Mouse (Mus musculus) C3H10T1/2 (cell line): Measurements from ENCODE around the gene Gm20721. TPM values are rescaled to one million over a fixed set of nuclear protein-coding genes. Genes with fewer than 3 reads are reported as not detected.

Source experiments
- polyA plus RNA-seq, 2 experiments: library from polyadenylated mRNA; unstranded; fragments of >200 nt; fragmentation: generic; extraction: Trizol; gene quantifications; one replicate each; pipeline ENCODE4 v1.2.1; 2012; ENCODE audit warnings: missing spikeins in 2 of 2

Gene Gm20721
- 1 to 10 TPM in 1 of 2 experiments, under 1 TPM in 1; 0.70 to 2.6 TPM for polyA plus RNA-seq

DNA sequence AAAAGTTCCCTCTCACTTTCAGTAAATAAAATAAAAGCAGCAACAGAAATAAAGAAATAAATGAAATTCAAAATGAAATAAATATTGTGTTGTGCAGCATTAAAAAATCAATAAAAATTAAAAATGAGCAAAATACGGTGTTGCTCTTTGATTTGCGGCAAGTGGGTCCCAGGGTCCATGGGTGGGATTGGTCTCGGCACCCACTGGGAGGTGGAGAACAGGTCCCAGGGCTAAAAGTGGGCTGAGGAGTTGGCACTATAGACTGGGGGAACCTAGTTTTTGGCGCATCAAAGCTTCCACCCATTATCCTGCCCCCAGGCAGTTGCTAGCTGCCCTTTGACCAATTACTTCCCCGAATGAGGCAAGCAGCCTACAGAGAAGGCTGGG is at the start of gene Gm20721:
Gene Gm20721, minus strand, starts transcription at position 101 of the 387 bp plus-strand sequence.

GRCm38 (mm10) chr2:174284011-174284410 is 62.5 kb downstream of the Gm20721 start, which contains the start of gene Gnas:
TSS of gene Gnas (plus strand) at chr2:174284320.

Other genes starting within 250 kb of the Gm20721 start
- 10 to 100 TPM; 19.2 to 23.4 TPM for gene Npepl1, start 236.4 kb downstream of the Gm20721 start, polyA plus RNA-seq
- gene Gnas, start 62.4 kb downstream of the Gm20721 start, polyA plus RNA-seq = 1,000 to 10,000 TPM in 1 of 2 experiments, 100 to 1,000 TPM in 1; 476 to 1,294 TPM
- 10 to 100 TPM; 37.6 to 40.7 TPM for gene Nelfcd, start 69.1 kb upstream of the Gm20721 start, polyA plus RNA-seq
- gene Ctsz, start 92.3 kb upstream of the Gm20721 start, polyA plus RNA-seq = 100 to 1,000 TPM; 117 to 284 TPM
- gene Tubb1, start 104.0 kb upstream of the Gm20721 start, polyA plus RNA-seq = not detected
- gene Atp5e, start 117.4 kb upstream of the Gm20721 start, polyA plus RNA-seq = 1,000 to 10,000 TPM; 1,261 to 1,349 TPM
- 10 to 100 TPM in 1 of 2 experiments, 1 to 10 TPM in 1; 8.6 to 23.5 TPM for gene Prelid3b, start 126.4 kb upstream of the Gm20721 start, polyA plus RNA-seq